Mouse (Mus musculus) heart, adult 9 months (tissue): Measurements from ENCODE around the gene Olfr1352.
"Not testable (repeated sequence)": the region's sequence is repeated elsewhere in the genome, so short reads cannot be mapped to it uniquely, and the experiment has no call there.

Source experiments
- DNase-seq, 2 experiments: peaks; one replicate each; pipeline ENCODE4 v3.0.0; 2022; ENCODE audit warnings: low spot score in 2 of 2

Olfr1352 gene

GRCm38 (mm10) chr10:78980750-78981149, at the start of gene Olfr1352:
Gene Olfr1352, plus strand, starts transcription at chr10:78981050.
- DNase-seq = no peak

- DNase-seq = not testable (repeated sequence)
Observed at GRCm38 (mm10) chr10:78950336-78950735, 30.5 kb upstream of the Olfr1352 start, which contains the start of gene Olfr8. Gene Olfr8, plus strand, starts transcription at chr10:78950636.

- DNase-seq = not testable (repeated sequence)
Observed at GRCm38 (mm10) chr10:78963009-78963408, 17.8 kb upstream of the Olfr1352 start, which contains the start of gene Olfr1353. Gene Olfr1353, plus strand, starts transcription at chr10:78963309.

- DNase-seq = no peak
Observed at GRCm38 (mm10) chr10:79012172-79012571, 31.3 kb downstream of the Olfr1352 start, which contains the start of gene Olfr1351. Gene Olfr1351, plus strand, starts transcription at chr10:79012472.

GRCm38 (mm10) chr10:79028441-79028840, 47.6 kb downstream of the Olfr1352 start, which contains the start of gene Olfr57:
Gene Olfr57, plus strand, starts transcription at chr10:79028741.
- DNase-seq = no peak
